Mouse (Mus musculus): Measurements from ENCODE around the gene Gnpat. TPM values are rescaled to one million over a fixed set of nuclear protein-coding genes. Genes with fewer than 3 reads are reported as not detected.
"Not testable (repeated sequence)": the region's sequence is repeated elsewhere in the genome, so short reads cannot be mapped to it uniquely, and the experiment has no call there.

Gnpat gene
- polyA plus RNA-seq, 1 experiment from 2014 or later = 103 TPM

GRCm38 (mm10) chr8:124836273-124836672 lies 26.6 kb upstream of the Gnpat start:
- Histone ChIP-seq H3K27me3 (replicated peaks; ENCODE audit: control insufficient read depth, insufficient read depth, low read length) (no peaks in the 10 kb centered on the region), H3K4me3 (ENCODE audit: low read depth, low read length) (no peak overlapping the region), H3K9ac (ENCODE audit: low read length) (no peak overlapping the region), H3K27ac (ENCODE audit: low read depth) (no peak overlapping the region), H3K4me1 (replicated peaks; ENCODE audit: control insufficient read depth, insufficient read depth, low read length) (0 out of 2 replicates have a peak, but pooled peaks cover 4% of the 10 kb centered on the region), H3K4me2 (ENCODE audit: low read length) (no peak overlapping the region), H3K9me3 (ENCODE audit: control insufficient read depth, low read length) (no peaks in the 10 kb centered on the region), H3K36me3 (ENCODE audit: control insufficient read depth, insufficient read depth, low read length) (peaks cover 34% of the 10 kb centered on the region)
- DNase-seq (ENCODE audit: low spot score) (no peak), ATAC-seq (replicated peaks; ENCODE audit: low FRiP score, low TSS enrichment, low read depth) (no peak)
- WGBS = 84% methylated on average over 7 of the region's 7 CpGs

- Histone ChIP-seq H3K4me1 (replicated peaks; ENCODE audit: control insufficient read depth, insufficient read depth, low read length) (0 out of 2 replicates have a peak, but pooled peaks cover 4% of the 10 kb centered on the region), H3K9me3 (ENCODE audit: control insufficient read depth, low read length) (no peaks in the 10 kb centered on the region), H3K36me3 (ENCODE audit: control insufficient read depth, insufficient read depth, low read length) (peaks cover 39% of the 10 kb centered on the region), H3K4me3 (ENCODE audit: low read depth, low read length) (no peak overlapping the region), H3K27me3 (replicated peaks; ENCODE audit: control insufficient read depth, insufficient read depth, low read length) (no peaks in the 10 kb centered on the region), H3K27ac (ENCODE audit: low read depth) (no peak overlapping the region), H3K9ac (ENCODE audit: low read length) (no peak overlapping the region), H3K4me2 (ENCODE audit: low read length) (no peak overlapping the region)
- 88% methylated on average over 2 of the region's 2 CpGs for WGBS
- DNase-seq (ENCODE audit: low spot score) = no peak
- ATAC-seq (replicated peaks; ENCODE audit: low FRiP score, low TSS enrichment, low read depth) = no peak
These were observed 25.9 kb upstream of the Gnpat start for GRCm38 (mm10) chr8:124836907-124837306.

- H3K27me3 ChIP-seq (replicated peaks; ENCODE audit: control insufficient read depth, insufficient read depth, low read length) = no peaks in the 10 kb centered on the region
- H3K4me2 ChIP-seq (ENCODE audit: low read length) = no peak overlapping the region
- no peaks in the 10 kb centered on the region for H3K9me3 ChIP-seq (ENCODE audit: control insufficient read depth, low read length)
- H3K27ac ChIP-seq (ENCODE audit: low read depth) = no peak overlapping the region
- no peak overlapping the region for H3K9ac ChIP-seq (ENCODE audit: low read length)
- DNase-seq (ENCODE audit: low spot score) (no peak), ATAC-seq (replicated peaks; ENCODE audit: low FRiP score, low TSS enrichment, low read depth) (no peak)
- 89% methylated on average over 2 of the region's 2 CpGs for WGBS
- H3K4me3 ChIP-seq (ENCODE audit: low read depth, low read length) = no peak overlapping the region
- 0 out of 2 replicates have a peak, but pooled peaks cover 4% of the 10 kb centered on the region for H3K4me1 ChIP-seq (replicated peaks; ENCODE audit: control insufficient read depth, insufficient read depth, low read length)
- H3K36me3 ChIP-seq (ENCODE audit: control insufficient read depth, insufficient read depth, low read length) = peaks cover 47% of the 10 kb centered on the region
These were observed 24.9 kb upstream of the Gnpat start for GRCm38 (mm10) chr8:124837956-124838355.

GRCm38 (mm10) chr8:124839371-124839770 lies 23.5 kb upstream of the Gnpat start:
- Histone ChIP-seq H3K4me3 (ENCODE audit: low read depth, low read length) (no peak overlapping the region), H3K27me3 (replicated peaks; ENCODE audit: control insufficient read depth, insufficient read depth, low read length) (no peaks in the 10 kb centered on the region), H3K36me3 (ENCODE audit: control insufficient read depth, insufficient read depth, low read length) (peaks cover 47% of the 10 kb centered on the region), H3K9me3 (ENCODE audit: control insufficient read depth, low read length) (no peaks in the 10 kb centered on the region), H3K4me2 (ENCODE audit: low read length) (no peak overlapping the region), H3K27ac (ENCODE audit: low read depth) (no peak overlapping the region), H3K4me1 (replicated peaks; ENCODE audit: control insufficient read depth, insufficient read depth, low read length) (no peaks in the 10 kb centered on the region), H3K9ac (ENCODE audit: low read length) (no peak overlapping the region)
- no peak for DNase-seq (ENCODE audit: low spot score)
- ATAC-seq (replicated peaks; ENCODE audit: low FRiP score, low TSS enrichment, low read depth) = no peak
- 90% methylated on average over 10 of the region's 10 CpGs for WGBS

- Histone ChIP-seq H3K4me2 (ENCODE audit: low read length) (no peak overlapping the region), H3K4me3 (ENCODE audit: low read depth, low read length) (no peak overlapping the region), H3K9ac (ENCODE audit: low read length) (no peak overlapping the region), H3K27ac (ENCODE audit: low read depth) (no peak overlapping the region), H3K27me3 (replicated peaks; ENCODE audit: control insufficient read depth, insufficient read depth, low read length) (no peaks in the 10 kb centered on the region), H3K9me3 (ENCODE audit: control insufficient read depth, low read length) (no peaks in the 10 kb centered on the region), H3K36me3 (ENCODE audit: control insufficient read depth, insufficient read depth, low read length) (peaks cover 54% of the 10 kb centered on the region), H3K4me1 (replicated peaks; ENCODE audit: control insufficient read depth, insufficient read depth, low read length) (no peaks in the 10 kb centered on the region)
- DNase-seq (ENCODE audit: low spot score) (no peak), ATAC-seq (replicated peaks; ENCODE audit: low FRiP score, low TSS enrichment, low read depth) (no peak)
- 94% methylated on average over 7 of the region's 7 CpGs for WGBS
These were observed 21.9 kb upstream of the Gnpat start for GRCm38 (mm10) chr8:124840900-124841299.

- H3K9me3 ChIP-seq (ENCODE audit: control insufficient read depth, low read length) = no peaks in the 10 kb centered on the region
- no peak overlapping the region for H3K27ac ChIP-seq (ENCODE audit: low read depth)
- H3K36me3 ChIP-seq (ENCODE audit: control insufficient read depth, insufficient read depth, low read length) = peaks cover 54% of the 10 kb centered on the region
- WGBS = 88% methylated on average over 10 of the region's 10 CpGs
- H3K4me1 ChIP-seq (replicated peaks; ENCODE audit: control insufficient read depth, insufficient read depth, low read length) = no peaks in the 10 kb centered on the region
- no peak overlapping the region for H3K4me3 ChIP-seq (ENCODE audit: low read depth, low read length)
- H3K27me3 ChIP-seq (replicated peaks; ENCODE audit: control insufficient read depth, insufficient read depth, low read length) = no peaks in the 10 kb centered on the region
- ATAC-seq (replicated peaks; ENCODE audit: low FRiP score, low TSS enrichment, low read depth) = no peak
- no peak overlapping the region for H3K9ac ChIP-seq (ENCODE audit: low read length)
- H3K4me2 ChIP-seq (ENCODE audit: low read length) = no peak overlapping the region
- no peak for DNase-seq (ENCODE audit: low spot score)
These were observed 21.1 kb upstream of the Gnpat start for GRCm38 (mm10) chr8:124841775-124842174.

- H3K9ac ChIP-seq (ENCODE audit: low read length); H3K27me3 ChIP-seq (replicated peaks; ENCODE audit: control insufficient read depth, insufficient read depth, low read length); H3K27ac ChIP-seq (ENCODE audit: low read depth); H3K4me2 ChIP-seq (ENCODE audit: low read length); ATAC-seq (replicated peaks; ENCODE audit: low FRiP score, low TSS enrichment, low read depth); H3K4me1 ChIP-seq (replicated peaks; ENCODE audit: control insufficient read depth, insufficient read depth, low read length); H3K9me3 ChIP-seq (ENCODE audit: control insufficient read depth, low read length); DNase-seq (ENCODE audit: low spot score); H3K4me3 ChIP-seq (ENCODE audit: low read depth, low read length): not testable (repeated sequence)
- WGBS = 58% methylated on average over 1 of the region's 1 CpGs
- peaks cover 53% of the 10 kb centered on the region for H3K36me3 ChIP-seq (ENCODE audit: control insufficient read depth, insufficient read depth, low read length)
These were observed 19.9 kb upstream of the Gnpat start for GRCm38 (mm10) chr8:124842929-124843328.

GRCm38 (mm10) chr8:124845131-124845530 lies 17.7 kb upstream of the Gnpat start:
- no peak overlapping the region for H3K4me2 ChIP-seq (ENCODE audit: low read length)

GRCm38 (mm10) chr8:124845573-124845972 lies 17.3 kb upstream of the Gnpat start:
- Histone ChIP-seq H3K9ac (ENCODE audit: low read length) (no peak overlapping the region), H3K27me3 (replicated peaks; ENCODE audit: control insufficient read depth, insufficient read depth, low read length) (no peaks in the 10 kb centered on the region), H3K36me3 (ENCODE audit: control insufficient read depth, insufficient read depth, low read length) (peaks cover 27% of the 10 kb centered on the region), H3K4me3 (ENCODE audit: low read depth, low read length) (no peak overlapping the region), H3K4me2 (ENCODE audit: low read length) (no peak overlapping the region), H3K9me3 (ENCODE audit: control insufficient read depth, low read length) (no peaks in the 10 kb centered on the region), H3K4me1 (replicated peaks; ENCODE audit: control insufficient read depth, insufficient read depth, low read length) (no peaks in the 10 kb centered on the region), H3K27ac (ENCODE audit: low read depth) (no peak overlapping the region)
- WGBS = 80% methylated on average over 5 of the region's 5 CpGs
- DNase-seq (ENCODE audit: low spot score) (no peak), ATAC-seq (replicated peaks; ENCODE audit: low FRiP score, low TSS enrichment, low read depth) (no peak)

More at GRCm38 (mm10) chr8:124845131-124845530, 17.7 kb upstream of the Gnpat start:
- DNase-seq (ENCODE audit: low spot score) (no peak), ATAC-seq (replicated peaks; ENCODE audit: low FRiP score, low TSS enrichment, low read depth) (no peak)
- H3K27me3 ChIP-seq (replicated peaks; ENCODE audit: control insufficient read depth, insufficient read depth, low read length) = no peaks in the 10 kb centered on the region
- no peaks in the 10 kb centered on the region for H3K9me3 ChIP-seq (ENCODE audit: control insufficient read depth, low read length)
- H3K4me3 ChIP-seq (ENCODE audit: low read depth, low read length) = no peak overlapping the region
- 65% methylated on average over 3 of the region's 3 CpGs for WGBS
- no peak overlapping the region for H3K9ac ChIP-seq (ENCODE audit: low read length)
- H3K4me1 ChIP-seq (replicated peaks; ENCODE audit: control insufficient read depth, insufficient read depth, low read length) = no peaks in the 10 kb centered on the region
- H3K36me3 ChIP-seq (ENCODE audit: control insufficient read depth, insufficient read depth, low read length) = peaks cover 31% of the 10 kb centered on the region
- no peak overlapping the region for H3K27ac ChIP-seq (ENCODE audit: low read depth)

All from intestine, embryonic 14.5 days (tissue).